Mouse (Mus musculus) MEL (cell line): ENCODE data around the gene Capn3. TPM values are rescaled to one million over a fixed set of nuclear protein-coding genes. Genes with fewer than 3 reads are reported as not detected.
A peak's percentile ranks its signal among the peaks of the same experiment; 100 is the strongest.

Experiments
- DNase-seq: peaks from one replicate; pipeline ENCODE4 v3.0.0; 2011; ENCODE audit warnings: low read depth, low spot score
- H3K27ac ChIP-seq: 2 replicates; pipeline ENCODE4 v1.5.1; 2012; ENCODE audit warnings: low read depth, mild to moderate bottlenecking, control low read depth, low read length, moderate library complexity; ENCODE audit not compliant: control insufficient read depth
- H3K27me3 ChIP-seq, 2 experiments: fragments of 150-350 bp in 1 of 2; sonication (generic) in 1 of 2; 2 replicates each; pipeline ENCODE4 v1.6.1; 2012; ENCODE audit warnings: low read length in 2 of 2, mild to moderate bottlenecking in 2 of 2, improper control_type of control experiment in 1 of 2, moderate library complexity in 1 of 2; ENCODE audit not compliant: insufficient read depth in 2 of 2, control insufficient read depth in 1 of 2
- H3K36me3 ChIP-seq, 2 experiments: 2 replicates each; pipeline ENCODE4 v1.6.1; 2012 to 2014; ENCODE audit warnings: low read length in 2 of 2, improper control_type of control experiment in 1 of 2, inconsistent platforms in 1 of 2, mild to moderate bottlenecking in 1 of 2; ENCODE audit not compliant: insufficient read depth in 2 of 2, control insufficient read depth in 1 of 2
- H3K4me1 ChIP-seq, 2 experiments: fragments of 150-350 bp in 1 of 2; sonication (generic) in 1 of 2; 2 replicates each; pipeline ENCODE4 v1.6.1; 2012; ENCODE audit warnings: low read length in 2 of 2, improper control_type of control experiment in 1 of 2, mild to moderate bottlenecking in 1 of 2; ENCODE audit not compliant: insufficient read depth in 2 of 2, control insufficient read depth in 1 of 2
- H3K4me3 ChIP-seq, 2 experiments: fragments of 150-350 bp in 1 of 2; sonication (generic) in 1 of 2; 2 replicates each; pipeline ENCODE4 v1.5.1; 2012; ENCODE audit warnings: low read depth in 2 of 2, low read length in 2 of 2, mild to moderate bottlenecking in 2 of 2, moderate library complexity in 2 of 2, control low read depth in 1 of 2, improper control_type of control experiment in 1 of 2; ENCODE audit not compliant: control insufficient read depth in 1 of 2, insufficient read depth in 1 of 2
- H3K79me2 ChIP-seq: 2 replicates; pipeline ENCODE4 v1.6.1; 2012; ENCODE audit warnings: mild to moderate bottlenecking, low read length, moderate library complexity; ENCODE audit not compliant: control insufficient read depth, poor library complexity, insufficient read depth
- H3K9ac ChIP-seq: 2 replicates; pipeline ENCODE4 v1.6.1; 2012; ENCODE audit warnings: low read depth, mild to moderate bottlenecking, control low read depth, low read length, moderate library complexity; ENCODE audit not compliant: control insufficient read depth, poor library complexity, severe bottlenecking
- H3K9me3 ChIP-seq: fragments of 150-350 bp; sonication (generic); replicated peaks from 2 replicates; pipeline ENCODE4 v1.6.1; 2012; ENCODE audit warnings: mild to moderate bottlenecking, low read length, improper control_type of control experiment, moderate library complexity; ENCODE audit not compliant: insufficient read depth
- BHLHE40 ChIP-seq: IDR thresholded peaks from 2 replicates; pipeline ENCODE4 v1.6.1; 2012; ENCODE audit warnings: low read depth, mild to moderate bottlenecking, inconsistent platforms, low read length, improper control_type of control experiment, borderline replicate concordance
- CHD1 ChIP-seq: IDR thresholded peaks from 2 replicates; pipeline ENCODE4 v1.6.1; 2012; ENCODE audit warnings: low read depth, mild to moderate bottlenecking, inconsistent platforms, low read length, improper control_type of control experiment
- CHD2 ChIP-seq: IDR thresholded peaks from 2 replicates; pipeline ENCODE4 v1.6.1; 2011; ENCODE audit warnings: low read length, improper control_type of control experiment
- CTCF ChIP-seq, 3 experiments: IDR thresholded peaks in 2 of 3; conservative IDR thresholded peaks in 1 of 3; 2 replicates each; pipeline ENCODE4 v1.5.1; 2011 to 2012; ENCODE audit warnings: low read length in 3 of 3, low read depth in 2 of 3, mild to moderate bottlenecking in 2 of 3, improper control_type of control experiment in 1 of 3, inconsistent platforms in 1 of 3, mixed read lengths in 1 of 3, moderate library complexity in 1 of 3; ENCODE audit not compliant: control insufficient read depth in 1 of 3, insufficient read depth in 1 of 3, poor library complexity in 1 of 3, severe bottlenecking in 1 of 3
- EP300 ChIP-seq, 2 experiments: IDR thresholded peaks; 2 replicates each; pipeline ENCODE4 v1.6.1; 2011; ENCODE audit warnings: improper control_type of control experiment in 2 of 2, low read length in 2 of 2, low read depth in 1 of 2, mild to moderate bottlenecking in 1 of 2
- ETS1 ChIP-seq: IDR thresholded peaks from 2 replicates; pipeline ENCODE4 v1.6.1; 2012; ENCODE audit warnings: low read depth, mild to moderate bottlenecking, inconsistent platforms, low read length, improper control_type of control experiment, moderate library complexity
- GABPA ChIP-seq: IDR thresholded peaks from 2 replicates; pipeline ENCODE4 v1.6.1; 2012; ENCODE audit warnings: low read depth, mild to moderate bottlenecking, inconsistent platforms, low read length, improper control_type of control experiment, moderate library complexity
- HCFC1 ChIP-seq: IDR thresholded peaks from 2 replicates; pipeline ENCODE4 v1.6.1; 2012; ENCODE audit warnings: low read depth, mild to moderate bottlenecking, inconsistent platforms, low read length, improper control_type of control experiment, moderate library complexity
- JUND ChIP-seq: IDR thresholded peaks from 2 replicates; pipeline ENCODE4 v1.6.1; 2011; ENCODE audit warnings: low read depth, mild to moderate bottlenecking, improper control_type of control experiment, low read length
- KAT2A ChIP-seq: conservative IDR thresholded peaks from 2 replicates; pipeline ENCODE4 v1.6.1; 2012; ENCODE audit warnings: low read depth, low read length, improper control_type of control experiment, inconsistent platforms
- MAFK ChIP-seq: IDR thresholded peaks from 2 replicates; pipeline ENCODE4 v1.6.1; 2011; ENCODE audit warnings: low read depth, mild to moderate bottlenecking, low read length, improper control_type of control experiment, borderline replicate concordance
- MAX ChIP-seq: IDR thresholded peaks from 2 replicates; pipeline ENCODE4 v1.6.1; 2011; ENCODE audit warnings: low read length, improper control_type of control experiment
- MXI1 ChIP-seq: IDR thresholded peaks from 2 replicates; pipeline ENCODE4 v1.6.1; 2011; ENCODE audit warnings: mild to moderate bottlenecking, low read depth, low read length, improper control_type of control experiment
- MYB ChIP-seq: IDR thresholded peaks from 2 replicates; pipeline ENCODE4 v1.6.1; 2011; ENCODE audit warnings: mild to moderate bottlenecking, low read depth, low read length, improper control_type of control experiment
- MYC ChIP-seq: IDR thresholded peaks from 2 replicates; pipeline ENCODE4 v1.6.1; 2011; ENCODE audit warnings: low read depth, mild to moderate bottlenecking, low read length, improper control_type of control experiment, moderate library complexity
- NRF1 ChIP-seq: IDR thresholded peaks from 2 replicates; pipeline ENCODE4 v1.6.1; 2014; ENCODE audit warnings: low read depth, mild to moderate bottlenecking, inconsistent platforms, low read length, improper control_type of control experiment, moderate library complexity; ENCODE audit not compliant: poor library complexity, insufficient read depth, severe bottlenecking
- POLR2AphosphoS2 ChIP-seq: IDR thresholded peaks from 2 replicates; pipeline ENCODE4 v1.6.1; 2011; ENCODE audit warnings: low read length, improper control_type of control experiment
- RAD21 ChIP-seq: IDR thresholded peaks from 2 replicates; pipeline ENCODE4 v1.6.1; 2011; ENCODE audit warnings: mild to moderate bottlenecking, low read depth, low read length, improper control_type of control experiment
- SIN3A ChIP-seq: IDR thresholded peaks from 2 replicates; pipeline ENCODE4 v1.6.1; 2012; ENCODE audit warnings: low read length, improper control_type of control experiment, inconsistent platforms
- SMC3 ChIP-seq: IDR thresholded peaks from 2 replicates; pipeline ENCODE4 v1.6.1; 2011; ENCODE audit warnings: low read depth, low read length, improper control_type of control experiment
- TBP ChIP-seq: IDR thresholded peaks from 2 replicates; pipeline ENCODE4 v1.8.0; 2011; ENCODE audit warnings: low read depth, low read length, improper control_type of control experiment
- TCF12 ChIP-seq: IDR thresholded peaks from 2 replicates; pipeline ENCODE4 v1.6.1; 2014; ENCODE audit warnings: low read depth, mild to moderate bottlenecking, inconsistent platforms, low read length, improper control_type of control experiment, moderate library complexity
- UBTF ChIP-seq: IDR thresholded peaks from 2 replicates; pipeline ENCODE4 v1.6.1; 2012; ENCODE audit warnings: low read depth, mild to moderate bottlenecking, inconsistent platforms, low read length, improper control_type of control experiment, moderate library complexity, borderline replicate concordance; ENCODE audit not compliant: insufficient read depth
- ZC3H11A ChIP-seq: IDR thresholded peaks from 2 replicates; pipeline ENCODE4 v1.6.1; 2012; ENCODE audit warnings: low read depth, mild to moderate bottlenecking, inconsistent platforms, low read length, improper control_type of control experiment
- ZMIZ1 ChIP-seq: IDR thresholded peaks from 2 replicates; pipeline ENCODE4 v1.6.1; 2012; ENCODE audit warnings: low read depth, mild to moderate bottlenecking, inconsistent platforms, low read length, improper control_type of control experiment, moderate library complexity
- polyA plus RNA-seq, 2 experiments: library from polyadenylated mRNA; stranded (reverse) in 1 of 2; unstranded in 1 of 2; fragments of >175 nt in 1 of 2; fragments of >200 nt in 1 of 2; gene quantifications; 2 replicates each; pipeline versions ENCODE4 v1.2.1 to v1.2.4; 2012; ENCODE audit warnings: low replicate concordance in 2 of 2, low read depth in 1 of 2; ENCODE audit not compliant: insufficient read length in 2 of 2, insufficient read depth in 1 of 2, missing spikeins in 1 of 2
- total RNA-seq: library from RNA; depleted of rRNA; stranded (reverse); fragments of 300-350 nt; gene quantifications from 2 replicates; pipeline ENCODE4 v1.2.3, GENCODE M21; 2012

Capn3 gene
- total and polyA plus RNA-seq, 3 experiments = not detected

GRCm38 (mm10) chr2:120476277-120477087 lies 20.7 kb downstream of the Capn3 start:
- no peaks in the 10 kb centered on the region for H3K27me3 ChIP-seq
- H3K27ac ChIP-seq = no peak overlapping the region
- H3K36me3 ChIP-seq = no peaks in the 10 kb centered on the region
- no peak overlapping the region for H3K4me3 ChIP-seq
- H3K9me3 ChIP-seq = no peaks in the 10 kb centered on the region
- TF ChIP-seq MAX = no peak
- TF ChIP-seq GABPA = no peak
- TF ChIP-seq EP300 (IDR thresholded peaks at IDR 0.05; ENCODE audit: low read depth in 1 of 2, low read length in 2 of 2) = no peak
- no peak for TF ChIP-seq UBTF
- H3K79me2 ChIP-seq = no peaks in the 10 kb centered on the region
- no peaks in the 10 kb centered on the region for H3K4me1 ChIP-seq
- no peak for DNase-seq
- H3K9ac ChIP-seq = no peak overlapping the region

GRCm38 (mm10) chr2:120478600-120478999 lies 22.8 kb downstream of the Capn3 start:
- no peaks in the 10 kb centered on the region for H3K79me2 ChIP-seq
- TF ChIP-seq HCFC1 (no peak), ZC3H11A (peak; percentile 97), MAX (no peak), UBTF (no peak), CTCF (IDR thresholded peaks at IDR 0.05 in 2 of 3, conservative IDR thresholded peaks at IDR 0.05 in 1 of 3; ENCODE audit: control insufficient read depth in 1 of 3, insufficient read depth in 1 of 3, low read depth in 2 of 3, low read length in 3 of 3, poor library complexity in 1 of 3, severe bottlenecking in 1 of 3) (peak; percentile 77 to 86 (median 84)), RAD21 (peak; percentile 99), SMC3 (peak; percentile 95), BHLHE40 (no peak)
- TF ChIP-seq, all 39 proteins: peak for 4
- Histone ChIP-seq H3K9ac (no peak overlapping the region), H3K27me3 (no peaks in the 10 kb centered on the region), H3K4me3 (no peak overlapping the region), H3K36me3 (no peaks in the 10 kb centered on the region), H3K4me1 (peaks cover 0 to 6% of the 10 kb centered on the region in 2 experiments; a peak in 1 of 4 replicates), H3K27ac (no peak overlapping the region), H3K9me3 (no peaks in the 10 kb centered on the region)
- DNase-seq = peak; percentile 81

- no peak overlapping the region for H3K27ac ChIP-seq
- no peaks in the 10 kb centered on the region for H3K9me3 ChIP-seq
- no peak for DNase-seq
- no peak overlapping the region for H3K9ac ChIP-seq
- H3K79me2 ChIP-seq = no peaks in the 10 kb centered on the region
- no peaks in the 10 kb centered on the region for H3K36me3 ChIP-seq
- no peak overlapping the region for H3K4me3 ChIP-seq
- H3K4me1 ChIP-seq = peaks cover 0 to 6% of the 10 kb centered on the region in 2 experiments; a peak in 1 of 4 replicates
- no peaks in the 10 kb centered on the region; a peak in 1 of 4 replicates for H3K27me3 ChIP-seq
- no peak for TF ChIP-seq NRF1
- TF ChIP-seq TCF12 = no peak
- TF ChIP-seq ETS1 = no peak
- no peak for TF ChIP-seq MYC
- TF ChIP-seq KAT2A = no peak
- no peak for TF ChIP-seq POLR2AphosphoS2
- no peak for TF ChIP-seq CHD2
- TF ChIP-seq TBP = no peak
- no peak for TF ChIP-seq CHD1
- TF ChIP-seq ZMIZ1 = no peak
- no peak for TF ChIP-seq JUND
- TF ChIP-seq MAFK = no peak
- TF ChIP-seq MYB = no peak
- TF ChIP-seq GABPA = no peak
- no peak for TF ChIP-seq SMC3
- no peak for TF ChIP-seq MXI1
- no peak for TF ChIP-seq SIN3A
These were observed 26.1 kb downstream of the Capn3 start for GRCm38 (mm10) chr2:120481921-120482320.
